Mouse (Mus musculus) kidney, adult 2 months (tissue): ENCODE measurements around the gene Rpp25.

Source experiments
- CTCF ChIP-seq: fragments of 200-500 bp; conservative IDR thresholded peaks from 2 replicates; pipeline ENCODE4 v1.5.1; 2011; ENCODE audit warnings: low read depth, mild to moderate bottlenecking, control low read depth, low read length, moderate library complexity, mixed read lengths; ENCODE audit not compliant: insufficient read depth, insufficient read length
- POLR2A ChIP-seq: fragments of 200-500 bp; IDR thresholded peaks from one replicate; pipeline ENCODE4 v1.6.1; 2011; ENCODE audit warnings: low read depth, low read length, control low read depth

- TF ChIP-seq CTCF (peak; percentile 35; the same call in 1 of the 2 replicates), POLR2A (no peak)
These were observed 515 bp downstream of the Rpp25 start for GRCm38 (mm10) chr9:57504381-57504700.
